Mouse (Mus musculus) midbrain, postnatal 0 days (tissue): ENCODE measurements around the gene F2. TPM values are rescaled to one million over a fixed set of nuclear protein-coding genes. Genes with fewer than 3 reads are reported as not detected.

Experiments
- ATAC-seq: fragments of 200-750 bp; cut with Nextera tagmentation; 2 replicates; pipeline ENCODE4 v1.8.0; 2017; ENCODE audit warnings: moderate number of reproducible peaks, mild to moderate bottlenecking, moderate TSS enrichment, moderate library complexity; ENCODE audit not compliant: low FRiP score
- DNase-seq: peaks from one replicate; pipeline ENCODE4 v3.0.0-alpha.2; 2015; ENCODE audit warnings: low spot score
- H3K27ac ChIP-seq: fragments of 300-500 bp; sonication (generic); 2 replicates; pipeline ENCODE4 v1.5.1; 2014; ENCODE audit warnings: low read depth, mild to moderate bottlenecking, low read length, mixed read lengths
- H3K27me3 ChIP-seq: fragments of 300-500 bp; sonication (generic); 2 replicates; pipeline ENCODE4 v1.6.1; 2014; ENCODE audit warnings: low read length, control low read depth, mixed read lengths; ENCODE audit not compliant: insufficient read depth
- H3K36me3 ChIP-seq: fragments of 300-500 bp; sonication (generic); 2 replicates; pipeline ENCODE4 v1.6.1; 2014; ENCODE audit warnings: low read length, control low read depth, mixed read lengths; ENCODE audit not compliant: insufficient read depth
- H3K4me1 ChIP-seq: fragments of 300-500 bp; sonication (generic); 2 replicates; pipeline ENCODE4 v1.6.1; 2014; ENCODE audit warnings: mild to moderate bottlenecking, control low read depth, antibody characterized with exemption, low read length, mixed read lengths; ENCODE audit not compliant: insufficient read depth
- H3K4me2 ChIP-seq: fragments of 300-500 bp; sonication (generic); 2 replicates; pipeline ENCODE4 v1.6.1; 2014; ENCODE audit warnings: low read depth, mild to moderate bottlenecking, low read length, mixed read lengths; ENCODE audit not compliant: poor library complexity, severe bottlenecking
- H3K4me3 ChIP-seq: fragments of 300-500 bp; sonication (generic); 2 replicates; pipeline ENCODE4 v1.5.1; 2014; ENCODE audit warnings: low read depth, mild to moderate bottlenecking, low read length, moderate library complexity
- H3K9ac ChIP-seq: fragments of 300-500 bp; sonication (generic); replicated peaks from 2 replicates; pipeline ENCODE4 v1.6.1; 2014; ENCODE audit warnings: mild to moderate bottlenecking, low read length, moderate library complexity, mixed read lengths; ENCODE audit not compliant: poor library complexity, severe bottlenecking
- H3K9me3 ChIP-seq: fragments of 300-500 bp; sonication (generic); 2 replicates; pipeline ENCODE4 v1.6.1; 2016; ENCODE audit warnings: low read length, control low read depth
- CTCF ChIP-seq: IDR thresholded peaks from 2 replicates; pipeline ENCODE4 v1.5.1; 2016; ENCODE audit warnings: antibody characterized with exemption, mild to moderate bottlenecking
- WGBS: fragments of 180-500 bp; shearing (Covaris S2); extraction: QIAGEN DNeasy Blood & Tissue Kit; methylation state at CpG from one replicate; pipeline ENCODE4 v1.1.7; 2014; 5-methylcytosine and 5-hydroxymethylcytosine counted together
- polyA plus RNA-seq: library from polyadenylated mRNA; unstranded; fragments of >200 nt; fragmentation: Nextera tagmentation; extraction: Ambion mirVana; gene quantifications from 2 replicates; pipeline ENCODE4 v1.2.1, GENCODE M21; 2015
- total RNA-seq: library from RNA; depleted of rRNA; stranded (reverse); fragments of >200 nt; gene quantifications from 2 replicates; pipeline ENCODE4 v1.2.3, GENCODE M21; 2014

Gene F2
- total and polyA plus RNA-seq, 2 experiments from 2014 or later, result 0.10 TPM; not detected in 1

DNA sequence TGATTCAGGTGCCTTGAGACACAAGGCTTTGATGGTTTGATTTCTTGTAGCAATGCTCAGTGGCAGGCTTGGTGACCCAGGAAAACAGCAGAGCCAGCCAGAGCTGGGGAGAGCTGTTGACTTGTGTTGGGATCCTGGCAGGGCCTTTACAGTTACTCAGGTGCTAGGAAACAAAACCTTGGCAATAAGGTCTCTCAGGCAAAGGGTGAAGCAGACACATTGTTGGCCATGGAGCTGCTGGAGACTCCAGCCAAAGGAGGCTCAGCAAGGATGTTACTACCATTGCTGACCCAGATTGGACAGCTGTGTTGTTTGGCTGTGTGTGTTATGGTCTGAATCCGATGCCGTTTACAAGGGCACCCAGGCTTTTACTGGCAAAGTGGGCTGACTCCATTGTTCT is 37.4 kb upstream of the F2 start:
- 91% methylated on average over 2 of the region's 2 CpGs for WGBS
- peaks cover 75% of the 10 kb centered on the region for H3K36me3 ChIP-seq

DNA sequence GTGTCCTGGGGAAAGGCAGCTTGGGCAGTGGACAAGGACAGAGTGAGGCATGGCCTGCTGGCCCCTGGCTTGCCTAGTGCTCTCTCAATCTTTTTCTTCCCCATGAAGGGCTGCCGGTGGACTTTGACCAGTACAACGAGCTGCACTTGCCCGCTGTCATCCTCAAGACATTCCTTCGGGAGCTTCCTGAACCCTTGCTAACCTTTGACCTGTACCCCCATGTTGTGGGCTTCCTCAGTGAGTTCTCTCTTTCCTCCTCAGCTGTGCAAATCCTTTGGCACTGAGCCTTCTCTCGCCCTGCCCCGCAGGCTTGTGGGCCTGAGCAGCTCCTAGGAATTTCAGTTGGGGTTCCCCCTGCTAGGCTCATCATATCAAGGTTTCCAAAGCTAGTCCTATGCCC is 33.8 kb upstream of the F2 start:
- H3K36me3 ChIP-seq, result peaks cover 67% of the 10 kb centered on the region
- TF ChIP-seq CTCF, result no peak
- ATAC-seq, result no peak

More for the DNA sequence above, 37.4 kb upstream of the F2 start:
- no peaks in the 10 kb centered on the region for H3K4me1 ChIP-seq
- H3K27me3 ChIP-seq, result no peaks in the 10 kb centered on the region
- H3K9me3 ChIP-seq, result no peaks in the 10 kb centered on the region
- no peak for ATAC-seq
- no peak for TF ChIP-seq CTCF
- no peak overlapping the region for H3K4me3 ChIP-seq
- no peak overlapping the region for H3K27ac ChIP-seq
- no peak for DNase-seq
- no peak overlapping the region for H3K9ac ChIP-seq
- H3K4me2 ChIP-seq, result no peak overlapping the region

GRCm38 (mm10) chr2:91669326-91669725 is 33.1 kb upstream of the F2 start:
- H3K4me2 ChIP-seq, result no peak overlapping the region
- ATAC-seq, result no peak
- peaks cover 67% of the 10 kb centered on the region for H3K36me3 ChIP-seq
- no peak overlapping the region for H3K4me3 ChIP-seq
- no peak for TF ChIP-seq CTCF
- no peaks in the 10 kb centered on the region for H3K27me3 ChIP-seq
- no peaks in the 10 kb centered on the region for H3K4me1 ChIP-seq
- H3K27ac ChIP-seq, result no peak overlapping the region
- 93% methylated on average over 8 of the region's 8 CpGs for WGBS
- H3K9ac ChIP-seq, result no peak overlapping the region
- no peaks in the 10 kb centered on the region for H3K9me3 ChIP-seq
- DNase-seq, result no peak

More for the DNA sequence above, 33.8 kb upstream of the F2 start:
- Histone ChIP-seq H3K4me3 (no peak overlapping the region), H3K27ac (no peak overlapping the region), H3K9me3 (no peaks in the 10 kb centered on the region), H3K4me1 (no peaks in the 10 kb centered on the region), H3K4me2 (no peak overlapping the region), H3K27me3 (no peaks in the 10 kb centered on the region), H3K9ac (no peak overlapping the region)
- 95% methylated on average over 6 of the region's 6 CpGs for WGBS
- DNase-seq, result no peak

DNA sequence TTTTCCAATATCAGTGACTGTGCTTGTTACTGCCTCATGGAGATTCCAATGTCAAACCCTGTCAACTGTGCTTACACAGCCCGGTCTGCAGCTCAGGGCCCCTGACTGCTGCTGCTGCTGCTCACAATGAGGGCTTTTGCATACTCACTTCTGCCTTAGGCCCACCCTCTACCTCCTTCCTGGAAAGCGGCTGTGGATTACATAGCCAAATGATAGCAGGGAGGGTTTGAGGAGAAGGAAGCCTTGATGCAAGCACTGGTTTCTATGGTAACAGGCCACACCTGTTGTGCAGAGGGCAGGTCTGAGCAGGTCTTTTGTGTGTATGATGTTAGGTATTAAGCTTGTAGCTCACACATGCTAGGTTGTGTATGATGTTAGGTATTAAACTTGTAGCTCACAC is 31.5 kb upstream of the F2 start:
- ATAC-seq, result no peak

GRCm38 (mm10) chr2:91666386-91666910 is 30.2 kb upstream of the F2 start:
- no peak for ATAC-seq

More for the DNA sequence above, 31.5 kb upstream of the F2 start:
- Histone ChIP-seq H3K9ac (no peak overlapping the region), H3K27ac (no peak overlapping the region), H3K4me1 (no peaks in the 10 kb centered on the region), H3K4me2 (no peak overlapping the region), H3K9me3 (no peaks in the 10 kb centered on the region), H3K4me3 (no peak overlapping the region), H3K27me3 (no peaks in the 10 kb centered on the region), H3K36me3 (peaks cover 74% of the 10 kb centered on the region)
- TF ChIP-seq CTCF, result no peak
- WGBS, result 81% methylated on average over 2 of the region's 2 CpGs
- no peak for DNase-seq

GRCm38 (mm10) chr2:91664780-91665179 is 28.6 kb upstream of the F2 start:
- Histone ChIP-seq H3K27me3 (no peaks in the 10 kb centered on the region), H3K27ac (no peak overlapping the region), H3K4me2 (no peak overlapping the region), H3K9me3 (no peaks in the 10 kb centered on the region), H3K9ac (no peak overlapping the region), H3K36me3 (peaks cover 72% of the 10 kb centered on the region), H3K4me3 (no peak overlapping the region), H3K4me1 (no peaks in the 10 kb centered on the region)
- ATAC-seq, result no peak
- TF ChIP-seq CTCF, result no peak
- DNase-seq, result no peak

More at GRCm38 (mm10) chr2:91666386-91666910, 30.2 kb upstream of the F2 start:
- H3K27me3 ChIP-seq, result no peaks in the 10 kb centered on the region
- no peak for DNase-seq
- WGBS, result 98% methylated on average over 6 of the region's 6 CpGs
- H3K36me3 ChIP-seq, result peaks cover 80% of the 10 kb centered on the region
- no peak for TF ChIP-seq CTCF
- no peak overlapping the region for H3K4me2 ChIP-seq
- H3K9ac ChIP-seq, result no peak overlapping the region
- H3K9me3 ChIP-seq, result no peaks in the 10 kb centered on the region
- no peaks in the 10 kb centered on the region for H3K4me1 ChIP-seq
- no peak overlapping the region for H3K27ac ChIP-seq
- no peak overlapping the region for H3K4me3 ChIP-seq
